Mouse (Mus musculus) cerebellum, adult 11-12 months (tissue): ENCODE results near the gene Aak1.

Source experiments
- DNase-seq: peaks from one replicate; pipeline ENCODE4 v3.0.0; 2022

Aak1 gene

DNA sequence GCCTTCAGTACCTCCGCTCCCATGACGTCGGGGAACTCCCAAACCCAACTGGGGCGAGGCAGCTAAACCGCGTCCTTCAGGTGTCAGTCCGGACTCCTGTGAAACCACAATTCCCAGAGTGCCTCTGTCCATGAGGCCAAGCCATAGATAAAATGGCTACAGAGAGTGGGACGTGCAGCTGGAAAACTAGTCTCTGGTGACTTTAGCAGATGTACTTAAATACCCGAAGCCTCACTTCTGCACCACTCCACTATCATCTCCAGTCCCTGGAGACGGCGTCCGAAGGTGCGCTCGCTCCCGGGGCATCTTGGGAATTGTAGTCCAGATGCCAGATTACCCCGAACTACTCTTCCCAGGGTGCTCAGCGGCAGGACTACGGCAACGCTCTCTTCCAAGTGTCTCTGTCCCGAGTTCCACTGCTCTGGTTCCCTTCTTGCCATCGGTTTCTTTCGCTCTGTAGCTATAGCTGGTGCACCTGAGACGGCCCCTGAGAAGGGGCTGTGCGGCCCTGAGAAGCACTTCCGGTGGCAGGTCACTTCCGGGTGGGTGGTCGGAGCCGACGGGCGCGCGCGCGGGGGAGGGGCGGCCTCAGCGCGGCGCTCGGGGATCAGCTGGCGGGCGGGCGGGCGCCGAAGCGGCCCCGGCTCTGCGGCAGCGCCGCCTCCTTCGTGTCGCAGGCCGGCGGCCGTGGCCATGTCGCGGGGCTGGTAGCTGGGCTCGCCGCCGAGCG is at the start of gene Aak1:
Gene Aak1, plus strand, starts transcription at position 603 of the 730 bp plus-strand sequence.
- DNase-seq = peak; percentile 90

DNA sequence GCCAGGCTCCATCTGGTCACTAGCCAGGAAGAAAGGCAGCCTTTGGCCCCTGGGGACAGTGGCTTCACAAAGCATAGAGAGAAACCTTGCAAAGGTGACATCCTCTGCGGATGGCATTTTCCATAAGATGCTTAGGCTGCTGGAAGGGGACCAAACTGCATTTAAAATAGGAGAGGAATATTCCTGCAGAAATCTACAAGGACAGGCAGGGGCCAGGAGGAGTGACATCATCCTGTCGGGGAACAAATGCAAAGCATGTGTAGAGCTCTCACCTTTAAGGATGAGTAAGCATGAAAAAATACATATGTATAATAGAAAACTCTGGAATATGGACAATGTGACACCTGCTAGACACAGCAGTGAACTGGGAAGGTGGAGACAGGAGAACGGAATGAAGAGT is 48.9 kb upstream of the Aak1 start:
- no peak for DNase-seq

DNA sequence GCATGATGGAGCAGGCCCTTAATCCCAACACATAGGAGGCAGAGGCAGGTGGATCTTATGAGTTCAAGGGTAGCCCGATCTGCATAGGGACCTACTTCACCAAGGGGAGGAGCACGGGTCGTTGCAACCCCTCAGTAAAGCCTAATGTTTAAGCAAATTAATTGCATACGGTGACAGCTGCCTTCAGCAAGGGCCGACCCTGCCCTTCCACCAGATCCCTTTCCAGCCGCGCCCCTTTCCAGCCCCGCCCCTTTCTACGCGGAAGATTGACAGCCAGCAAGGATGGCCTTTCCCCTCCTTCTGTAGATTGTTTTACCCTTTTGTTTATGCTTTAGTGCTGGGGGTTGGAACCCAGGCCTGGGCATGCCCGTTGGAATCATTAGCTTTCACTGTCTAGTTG is 47.9 kb upstream of the Aak1 start:
- DNase-seq = no peak

DNA sequence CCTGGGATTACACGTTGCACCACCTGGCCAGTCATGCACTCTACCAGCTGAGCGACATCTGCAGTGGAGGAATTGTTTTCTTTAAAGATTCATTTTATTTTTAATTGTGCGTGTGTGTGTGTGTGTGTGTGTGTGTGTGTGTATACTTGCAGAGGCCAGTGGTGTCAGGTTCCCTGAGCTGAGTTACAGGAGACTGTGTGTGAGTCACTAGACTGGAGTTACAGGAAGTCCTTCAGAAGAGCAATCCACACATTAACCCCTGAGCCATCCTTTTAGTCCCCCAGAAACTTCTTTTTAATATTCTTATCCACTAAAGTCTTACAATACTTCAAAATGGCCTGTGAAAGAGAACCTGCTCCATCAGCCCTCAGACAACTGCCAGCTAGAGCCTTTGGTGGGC is 44.7 kb upstream of the Aak1 start:
- no peak for DNase-seq

DNA sequence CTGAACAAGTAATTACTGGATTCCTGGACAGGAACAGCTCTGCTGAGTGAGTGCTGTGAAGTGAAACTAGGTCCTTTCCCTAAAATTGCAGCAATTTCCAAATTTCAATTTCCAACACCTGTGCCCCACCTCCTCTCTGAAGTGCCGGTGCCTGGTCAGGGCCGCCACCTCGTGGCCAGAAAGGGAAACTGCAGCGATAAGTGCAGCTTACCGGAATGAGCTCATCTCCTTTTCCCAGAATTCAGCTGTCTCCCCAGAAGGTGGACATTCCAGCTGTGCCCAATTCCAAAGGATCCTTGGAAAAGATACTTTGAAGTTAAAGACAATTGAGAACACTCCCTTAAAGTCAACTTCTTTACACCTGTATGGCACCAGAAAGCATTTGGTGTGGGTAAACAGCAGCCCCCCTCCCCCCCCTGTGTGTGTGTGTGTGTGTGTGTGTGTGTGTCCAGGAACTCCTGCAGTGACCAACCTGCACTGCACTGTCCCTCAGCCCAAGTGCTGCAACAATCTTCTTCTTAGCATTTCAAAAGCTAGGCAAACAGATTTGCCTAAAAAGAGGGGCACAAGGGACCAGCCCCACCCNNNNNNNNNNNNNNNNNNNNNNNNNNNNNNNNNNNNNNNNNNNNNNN is 42.7 kb upstream of the Aak1 start:
- peak; percentile 71 for DNase-seq

DNA sequence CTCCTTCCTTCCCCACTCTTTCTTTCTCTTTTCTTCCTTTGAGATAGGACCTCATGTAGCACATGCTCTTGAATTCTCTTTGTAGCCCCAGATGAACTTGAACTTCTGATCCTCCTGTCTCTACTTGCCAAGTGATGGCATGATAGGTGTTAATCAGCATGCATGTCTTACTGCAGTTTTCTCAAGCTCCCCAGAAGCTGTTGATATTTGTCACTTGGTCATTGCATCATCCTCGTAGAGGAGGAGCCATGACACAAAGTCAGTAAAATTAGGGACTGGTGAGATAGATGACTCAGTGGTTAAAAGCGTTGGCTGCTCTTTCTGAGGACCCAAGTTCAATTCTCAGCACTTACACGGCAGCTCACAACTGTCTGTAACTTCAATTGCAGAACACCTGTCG is 36.4 kb upstream of the Aak1 start:
- DNase-seq = no peak

DNA sequence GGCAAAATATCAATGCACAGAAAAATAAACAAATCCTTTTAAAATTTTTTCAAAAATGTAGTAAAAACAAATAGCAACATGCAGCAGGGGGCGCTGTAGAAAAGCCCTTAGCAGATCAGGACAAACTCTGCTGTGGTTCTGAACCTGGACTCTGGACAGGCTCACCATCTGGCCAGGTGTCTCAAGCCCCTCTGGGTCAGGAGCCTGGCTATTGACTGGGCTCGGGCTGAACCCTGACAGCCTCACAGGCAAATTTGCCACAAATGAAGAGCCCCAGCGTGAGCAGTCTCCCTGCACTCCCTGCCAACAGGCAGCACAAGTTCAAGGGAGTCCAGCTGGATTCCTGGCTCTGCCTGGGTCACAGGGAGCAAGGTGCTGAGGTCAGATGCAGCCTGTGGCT is 36.0 kb upstream of the Aak1 start:
- DNase-seq = no peak

DNA sequence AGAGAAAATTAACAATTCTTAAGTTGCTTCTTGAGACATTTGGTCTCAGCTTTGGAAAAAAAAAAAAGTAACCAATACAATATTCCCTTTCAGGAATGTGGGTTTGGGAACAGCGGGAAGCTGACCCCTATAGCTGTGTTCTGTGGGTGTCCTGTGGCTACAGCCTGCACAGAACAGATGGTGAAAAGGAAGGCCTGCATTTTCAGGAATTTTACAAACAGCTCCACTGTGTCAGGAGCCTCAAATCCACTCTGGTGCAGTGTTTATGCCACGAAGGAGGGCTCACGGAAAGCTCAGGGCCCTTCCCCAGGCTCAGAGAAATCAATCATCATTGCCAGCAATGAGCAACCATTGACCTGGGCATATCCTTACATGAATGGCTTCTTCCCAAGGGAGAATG is 34.4 kb upstream of the Aak1 start:
- DNase-seq = peak; percentile 57

DNA sequence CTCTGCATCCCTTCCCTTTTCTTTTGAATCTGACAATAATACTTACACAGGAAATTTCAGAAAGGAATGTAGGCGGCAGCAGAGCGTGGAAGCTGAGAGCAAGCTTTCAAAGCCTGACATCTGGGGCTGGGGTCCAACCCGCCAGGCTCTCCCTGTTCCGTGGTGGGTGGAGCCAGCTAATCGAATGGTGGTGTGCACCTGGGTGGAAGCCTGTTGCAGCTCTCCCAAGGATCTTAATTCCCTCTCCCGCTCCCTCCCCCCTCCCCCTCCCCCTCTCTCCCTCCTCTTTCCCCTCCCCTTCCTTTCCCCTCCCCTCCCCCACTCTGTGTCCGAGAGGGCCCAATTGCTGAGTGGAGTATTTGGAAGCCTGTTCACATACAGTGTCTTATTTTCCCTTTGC is 33.9 kb upstream of the Aak1 start:
- DNase-seq = no peak

DNA sequence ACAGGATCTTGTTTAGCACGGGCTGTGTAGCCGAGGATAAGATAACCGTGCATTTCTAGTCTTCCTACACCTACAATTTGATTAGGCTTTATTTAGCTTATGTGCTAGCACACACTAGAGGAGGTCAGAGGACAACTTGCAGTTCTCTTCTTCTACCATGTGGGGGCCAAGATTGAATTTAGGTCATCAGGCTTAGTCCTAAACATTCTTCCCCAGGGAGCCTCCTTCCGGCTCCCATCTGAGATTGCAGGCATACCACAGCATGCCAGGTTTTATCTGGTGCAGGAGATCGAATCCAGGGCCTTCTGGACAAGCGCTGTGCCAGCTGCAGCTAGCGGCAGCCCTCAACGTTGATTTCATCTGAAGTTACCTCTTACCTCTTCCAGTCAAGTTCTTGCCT is 32.7 kb upstream of the Aak1 start:
- DNase-seq = peak; percentile 41

DNA sequence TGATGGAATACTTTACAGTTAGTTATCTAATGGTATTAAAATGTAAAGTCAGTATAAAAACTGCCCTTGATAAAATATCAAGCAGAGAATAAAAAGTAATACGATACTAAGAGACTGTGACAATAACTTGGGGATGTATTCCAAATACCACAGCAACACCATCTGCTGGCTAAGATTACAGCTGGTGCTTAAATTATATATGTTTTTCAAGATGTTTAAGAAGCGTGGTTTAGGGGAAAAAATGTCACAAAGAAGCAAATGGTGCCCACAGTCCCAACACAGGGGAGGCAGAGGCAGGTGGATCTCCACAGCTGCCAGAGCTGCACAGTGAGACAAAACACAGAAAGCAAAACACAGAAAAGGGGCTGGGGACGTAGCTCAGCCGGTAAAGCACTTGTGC is 30.4 kb upstream of the Aak1 start:
- DNase-seq = no peak

DNA sequence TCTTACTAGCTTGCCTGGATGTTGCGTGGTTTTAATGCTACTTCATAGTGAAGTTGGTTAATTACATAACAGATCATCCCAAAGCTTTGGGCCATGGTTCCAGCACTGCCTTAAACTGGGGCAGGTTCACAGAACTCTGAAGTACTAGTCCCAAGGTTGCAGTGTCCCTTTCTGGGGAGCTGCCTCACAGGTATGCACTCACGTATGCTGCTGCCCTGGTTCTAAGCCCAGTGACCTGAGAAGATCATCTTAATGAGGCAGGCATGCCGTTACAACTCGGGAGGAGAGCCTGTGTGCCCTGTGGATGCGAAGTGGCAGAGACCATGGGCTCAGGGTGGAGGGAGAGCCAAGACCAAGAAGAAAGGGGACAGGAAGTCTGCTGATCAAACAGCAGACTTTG is 29.4 kb upstream of the Aak1 start:
- DNase-seq = no peak

DNA sequence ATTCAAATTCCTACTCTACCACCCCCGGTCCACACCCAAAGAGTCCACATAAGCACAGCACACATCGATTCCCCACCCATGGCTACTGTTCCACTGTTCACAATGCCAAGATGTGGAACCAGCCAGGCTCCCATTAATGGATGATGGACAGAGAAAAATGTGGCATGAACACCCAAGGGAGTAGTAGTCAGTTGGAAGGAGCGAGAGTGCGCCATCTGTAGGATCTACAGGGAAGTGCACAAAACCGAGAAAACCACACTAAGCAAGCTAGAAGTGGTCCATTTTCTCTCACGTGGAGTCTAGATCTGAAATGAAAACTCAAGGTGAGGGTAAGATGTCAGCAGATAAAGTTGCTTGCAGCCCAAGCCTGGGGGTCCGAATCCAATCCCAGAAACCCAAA is 28.6 kb upstream of the Aak1 start:
- DNase-seq = peak; percentile 43

DNA sequence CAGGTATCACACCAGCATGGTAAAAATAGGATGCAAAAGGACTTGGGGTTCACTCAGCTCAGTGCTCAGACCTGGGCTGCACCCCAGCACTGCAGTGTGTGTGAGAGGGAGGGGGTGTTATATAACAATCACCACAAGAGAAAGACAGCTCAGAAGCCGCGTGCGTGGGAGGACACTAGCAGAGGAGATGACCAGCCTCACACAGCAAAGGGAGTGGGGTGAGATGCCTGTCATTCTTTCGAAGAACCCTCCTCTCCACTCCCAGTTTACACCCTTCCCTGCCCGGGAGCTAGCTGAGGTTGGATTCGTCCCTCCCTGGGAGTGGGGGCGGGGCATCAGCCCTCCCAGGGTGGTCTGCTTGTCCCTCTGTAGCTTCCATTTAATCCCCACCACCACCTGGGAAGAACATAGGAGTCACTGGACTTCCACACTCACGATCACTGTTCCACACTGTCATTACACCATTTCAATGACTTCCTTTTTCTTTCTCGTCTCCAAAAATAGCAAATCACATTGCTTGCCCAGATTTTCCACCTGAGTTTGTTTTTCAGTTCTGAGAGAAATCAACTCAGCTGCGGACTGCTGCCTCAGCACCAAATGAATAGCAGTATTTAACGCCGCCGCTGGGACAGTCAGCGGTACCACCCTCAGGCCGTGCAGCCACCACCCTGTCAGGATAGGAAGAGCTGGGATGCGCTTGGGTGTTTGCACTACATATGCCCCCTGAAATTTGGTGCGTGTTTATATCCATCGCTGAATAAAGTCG is 26.8 kb upstream of the Aak1 start:
- DNase-seq = peak; percentile 96

DNA sequence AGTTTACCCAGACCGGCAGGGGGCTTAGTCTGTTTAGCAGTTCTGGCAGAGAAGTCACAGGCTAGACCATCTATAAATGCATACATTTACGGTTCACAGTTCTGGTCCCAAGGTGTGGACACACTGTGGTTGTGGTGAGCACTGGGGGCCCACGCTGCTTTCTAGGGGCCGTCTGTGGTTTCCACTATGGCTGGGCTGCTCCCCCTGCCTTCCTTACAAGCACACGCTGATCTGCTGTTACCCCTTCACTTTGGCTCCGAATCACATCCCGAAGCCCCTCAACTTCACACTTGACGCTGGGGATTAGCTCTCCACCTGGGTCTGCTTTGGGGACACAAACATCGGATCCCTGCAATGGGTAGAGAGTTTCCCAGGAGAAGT is 26.3 kb upstream of the Aak1 start:
- DNase-seq = peak; percentile 54

DNA sequence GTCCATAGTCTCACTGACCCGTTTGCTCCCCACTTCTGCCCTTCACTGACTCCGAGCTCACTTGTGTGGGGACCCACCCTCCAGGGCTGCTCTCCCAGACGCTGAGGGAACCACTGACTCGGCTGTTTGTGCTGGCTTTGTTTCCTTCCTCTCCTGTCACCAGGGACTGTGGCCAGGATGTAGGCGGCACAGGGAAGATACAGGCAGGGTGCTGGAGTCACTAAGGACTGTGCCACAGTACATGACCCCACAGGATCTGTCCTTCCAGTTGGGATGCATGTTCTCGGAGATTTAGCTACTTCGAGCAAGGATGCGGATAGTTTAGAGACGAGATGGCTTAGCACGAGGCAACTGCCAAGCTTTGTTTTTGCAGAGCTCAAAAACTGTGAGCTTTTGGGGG is 25.5 kb upstream of the Aak1 start:
- peak; percentile 57 for DNase-seq

DNA sequence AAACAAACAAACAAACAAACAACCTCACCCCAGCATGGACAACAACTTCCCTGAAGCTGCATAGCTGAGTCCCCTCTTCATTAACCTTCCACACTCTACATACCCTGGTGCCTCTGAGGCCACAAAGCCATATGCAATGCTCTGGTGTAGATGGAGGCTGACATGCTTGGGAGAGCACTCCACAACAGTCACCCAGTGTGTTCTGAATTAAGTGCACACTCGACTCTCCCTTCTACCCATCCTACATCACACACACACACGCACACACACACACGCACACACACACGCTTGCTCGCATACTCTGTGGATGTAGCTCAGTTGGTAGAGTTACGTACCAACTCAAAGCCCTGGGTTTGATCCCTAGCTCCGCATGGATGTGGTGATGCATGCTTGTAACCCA is 24.9 kb upstream of the Aak1 start:
- DNase-seq = no peak

DNA sequence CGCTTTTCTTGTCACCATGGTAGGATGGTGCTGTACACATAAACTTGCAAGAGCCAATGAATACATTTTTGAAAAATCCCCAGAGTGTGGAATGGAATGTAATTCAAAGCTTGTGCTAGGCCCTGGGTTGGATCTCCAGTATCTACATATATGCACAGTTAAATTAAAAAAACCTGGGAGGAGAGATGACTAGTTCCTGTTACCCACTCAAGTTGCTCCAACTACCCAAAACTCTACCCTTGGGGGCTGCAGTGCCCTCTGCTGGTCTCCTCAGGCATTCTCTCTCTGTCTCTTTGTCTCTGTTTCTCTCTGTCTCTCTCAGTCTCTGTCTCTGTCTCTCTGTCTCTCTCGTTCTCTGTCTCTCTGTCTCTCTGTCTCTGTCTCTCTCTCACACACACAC is 21.9 kb upstream of the Aak1 start:
- no peak for DNase-seq

DNA sequence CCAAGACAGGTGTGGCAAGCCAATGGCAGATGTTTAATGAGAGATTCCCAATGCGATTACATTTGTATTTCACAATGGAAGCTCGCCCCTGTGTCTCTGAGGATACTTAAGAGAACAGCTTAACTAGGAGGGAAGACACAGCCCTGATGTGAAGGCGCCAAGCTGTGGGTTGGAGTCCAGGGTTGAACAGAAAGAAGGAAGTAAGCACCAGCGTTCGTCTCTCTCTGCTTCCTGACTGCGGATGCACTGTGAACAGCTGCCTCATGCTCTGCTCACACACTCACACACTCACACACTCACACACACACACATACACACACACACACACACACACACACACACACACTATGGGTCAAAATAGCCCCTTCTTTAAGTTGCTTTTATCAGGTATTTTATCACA is 19.5 kb upstream of the Aak1 start:
- no peak for DNase-seq

DNA sequence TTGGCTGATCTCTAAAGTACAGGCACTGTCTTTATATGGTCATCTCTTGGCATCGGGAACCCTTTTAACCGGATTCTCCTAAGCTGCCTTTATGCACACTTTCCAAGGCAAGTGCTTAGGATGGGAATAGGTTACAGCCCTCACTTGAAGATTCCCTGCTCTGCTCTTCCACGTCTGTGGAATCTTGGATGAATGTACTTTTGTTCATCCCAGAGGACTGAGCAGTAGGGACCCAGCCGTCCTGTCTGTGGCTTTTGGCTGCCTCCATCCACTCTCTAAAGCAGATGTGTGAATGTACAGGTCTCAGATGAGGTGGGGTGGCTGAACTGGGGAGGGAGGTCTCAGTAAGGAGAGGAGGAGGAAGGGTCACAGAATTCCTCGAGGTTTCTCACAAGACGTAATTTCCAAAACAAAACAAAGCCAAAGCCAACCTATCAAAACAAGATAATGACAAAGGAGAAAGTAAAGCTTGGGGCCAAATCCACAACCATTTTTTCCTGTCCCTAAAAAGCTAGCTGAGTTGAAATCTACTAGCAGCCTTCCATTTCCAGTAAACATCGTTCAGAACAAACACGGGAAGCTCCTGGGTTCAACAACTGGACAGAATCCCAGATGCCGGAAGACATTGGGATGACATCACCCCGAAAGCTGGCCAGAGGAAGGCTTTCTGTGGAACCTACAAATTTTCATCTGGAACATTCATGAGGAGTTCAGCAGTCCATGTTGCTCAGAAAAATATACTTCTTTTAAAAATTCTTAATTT is 18.4 kb upstream of the Aak1 start:
- no peak for DNase-seq

DNA sequence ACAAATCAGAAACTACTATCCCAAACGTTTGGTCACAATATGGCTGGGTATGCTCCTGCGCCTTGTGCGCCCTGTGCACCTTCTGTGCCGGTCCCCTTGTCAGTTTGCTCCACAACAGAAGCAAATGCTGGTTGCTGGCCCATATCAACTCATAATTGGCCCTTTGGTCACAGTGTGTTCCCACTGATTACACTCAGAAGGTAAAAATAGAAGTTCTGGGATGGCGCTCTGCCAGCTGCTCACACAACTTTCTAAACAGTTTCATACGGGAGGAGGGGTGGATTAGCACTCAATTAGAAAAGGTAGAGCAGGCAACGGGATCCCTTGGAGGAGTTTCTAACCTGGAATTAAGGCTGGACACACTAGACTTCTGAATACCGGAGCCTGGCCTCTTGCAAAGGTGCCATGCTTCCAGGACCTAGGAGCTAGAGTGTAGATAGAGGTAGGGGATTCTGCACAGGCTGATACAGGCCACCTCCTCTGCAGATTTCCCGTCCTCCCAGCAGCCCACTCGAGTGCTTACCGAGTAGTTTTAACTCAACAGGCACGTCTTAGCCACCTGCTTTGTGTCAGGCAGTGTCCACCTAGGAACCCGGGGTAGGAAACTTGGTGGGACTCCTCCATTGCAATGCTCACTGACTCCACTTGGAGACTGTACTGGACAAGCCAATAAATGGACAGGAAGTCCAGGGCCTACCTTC is 16.4 kb upstream of the Aak1 start:
- no peak for DNase-seq

DNA sequence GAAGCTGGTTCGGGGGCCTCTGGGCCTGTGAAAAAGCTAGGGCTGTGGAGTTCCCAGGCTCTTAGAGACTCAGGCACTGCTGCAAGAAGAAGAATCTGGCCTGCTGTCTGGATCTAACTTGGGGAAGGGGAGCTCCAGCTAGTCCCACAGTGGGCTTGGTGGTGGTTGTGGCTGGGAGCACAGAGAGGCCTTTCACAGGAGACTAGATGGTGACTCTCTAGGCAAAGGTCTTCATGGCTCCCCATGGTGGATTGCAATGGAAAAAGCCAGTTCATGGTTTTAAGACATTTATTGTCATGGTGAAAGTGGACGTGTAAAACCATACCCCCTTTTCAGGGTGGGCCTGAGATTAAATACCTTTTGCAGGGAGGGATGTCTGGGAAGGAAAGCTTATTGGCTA is 10.2 kb upstream of the Aak1 start:
- DNase-seq = no peak

DNA sequence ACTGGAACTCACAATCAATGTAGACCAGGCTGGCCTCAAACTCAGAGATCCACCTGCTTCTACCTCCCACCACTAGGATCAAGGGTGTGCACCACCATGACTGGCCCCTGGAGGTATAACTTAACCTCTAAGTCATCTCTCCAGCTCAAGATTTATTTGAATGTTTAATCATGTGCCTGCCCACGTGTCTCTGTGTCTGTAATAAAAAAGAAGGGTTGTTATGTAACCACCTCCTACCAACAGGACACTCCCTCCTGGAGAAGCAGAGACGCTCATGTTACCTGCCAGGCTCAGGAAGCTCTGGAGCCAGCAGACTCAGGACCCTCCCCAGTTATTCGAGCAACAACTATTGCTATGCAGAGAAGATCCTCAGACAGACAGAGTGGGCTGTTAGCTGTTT is 7.4 kb upstream of the Aak1 start:
- DNase-seq = no peak
